Mouse (Mus musculus) R1 (cell line): Measurements from ENCODE around the gene Ank3.
A peak's percentile ranks its signal among the peaks of the same experiment; 100 is the strongest.

ENCODE experiments used
- DNase-seq: peaks from one replicate; pipeline ENCODE4 v3.0.0-alpha.2; 2018; ENCODE audit warnings: low read depth, low spot score

Ank3 gene

DNA sequence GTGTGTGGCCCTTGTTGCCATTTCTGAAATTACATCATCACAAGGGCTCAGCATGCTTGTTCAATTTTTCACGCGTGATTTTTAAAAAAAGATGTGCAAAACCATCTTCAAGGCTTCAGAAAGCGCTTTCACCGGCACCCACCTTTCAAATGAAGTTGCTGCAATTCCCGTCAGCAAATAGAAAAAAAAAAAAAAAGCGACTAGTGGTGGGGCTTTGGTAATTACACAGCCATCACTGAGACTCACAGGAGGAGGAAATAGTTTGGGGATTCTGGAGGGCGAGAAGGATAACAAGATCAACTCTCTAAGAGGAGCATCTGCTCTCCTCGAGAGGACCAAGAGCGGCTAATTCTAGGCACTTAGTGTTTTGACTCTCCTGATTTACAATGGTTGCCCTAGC, 173.4 kb downstream of the Ank3 start:
- peak; percentile 25 for DNase-seq

DNA sequence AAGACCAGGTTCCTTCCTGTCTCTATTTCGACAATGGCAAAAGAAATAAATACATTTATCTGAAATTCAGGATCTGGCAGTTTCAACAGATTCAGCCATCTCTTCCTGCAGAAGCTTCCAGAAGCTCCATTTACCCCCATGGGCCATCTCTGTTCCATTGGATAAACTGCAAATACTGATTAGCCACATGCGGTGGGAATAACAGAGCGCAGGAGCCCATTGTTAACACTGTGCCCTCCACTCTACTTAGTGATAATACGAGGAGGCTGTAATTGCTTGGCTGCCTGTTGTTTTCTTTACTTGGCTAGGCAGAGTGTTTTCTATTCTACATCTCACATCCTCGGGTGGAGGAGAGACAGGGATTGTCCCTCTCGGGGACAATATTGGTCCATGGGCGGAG, 174.5 kb downstream of the Ank3 start:
- DNase-seq, result no peak

DNA sequence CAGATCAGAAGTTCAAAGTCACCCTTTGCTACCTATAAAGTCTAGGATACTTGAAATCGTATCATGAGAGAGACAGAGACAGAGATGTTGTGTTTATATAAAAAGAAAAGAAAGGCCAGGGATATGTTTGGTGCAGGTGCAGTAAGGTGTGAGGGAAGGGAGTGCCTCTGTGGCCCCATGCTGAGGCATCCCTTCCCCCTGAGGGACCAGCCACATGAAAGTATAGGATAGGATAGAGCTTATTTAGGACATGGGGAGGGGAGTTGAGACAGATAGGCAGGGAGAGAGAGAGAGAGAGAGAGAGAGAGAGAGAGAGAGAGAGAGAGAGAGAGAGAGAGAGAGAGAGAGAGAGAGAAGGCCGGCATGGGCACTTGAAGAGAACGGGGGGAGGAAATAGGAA, 175.2 kb downstream of the Ank3 start:
- DNase-seq, result peak; percentile 12

DNA sequence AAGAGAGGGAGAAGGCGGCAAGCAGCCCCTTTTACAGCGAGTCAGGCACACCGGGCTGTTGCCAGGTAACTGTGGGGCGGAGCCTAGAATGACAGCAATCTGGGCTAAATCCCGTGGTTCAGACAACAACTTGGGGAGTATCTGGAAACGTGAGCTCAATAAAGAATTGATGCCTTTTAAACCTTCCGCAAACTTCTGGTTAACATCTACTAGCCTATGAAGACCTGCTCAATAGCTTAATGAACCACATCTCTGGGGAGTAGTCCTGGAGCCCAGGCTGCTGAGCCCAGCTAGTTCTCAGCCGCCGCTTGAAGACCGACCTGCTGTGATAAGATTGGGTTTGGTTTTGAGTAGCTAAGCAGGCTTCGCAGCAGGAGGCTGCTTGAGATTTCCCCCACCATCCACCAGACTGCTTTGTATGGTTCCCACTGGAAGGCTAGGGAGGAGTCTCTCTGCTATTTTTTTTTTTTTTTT, 175.7 kb downstream of the Ank3 start:
- peak; percentile 92 for DNase-seq

DNA sequence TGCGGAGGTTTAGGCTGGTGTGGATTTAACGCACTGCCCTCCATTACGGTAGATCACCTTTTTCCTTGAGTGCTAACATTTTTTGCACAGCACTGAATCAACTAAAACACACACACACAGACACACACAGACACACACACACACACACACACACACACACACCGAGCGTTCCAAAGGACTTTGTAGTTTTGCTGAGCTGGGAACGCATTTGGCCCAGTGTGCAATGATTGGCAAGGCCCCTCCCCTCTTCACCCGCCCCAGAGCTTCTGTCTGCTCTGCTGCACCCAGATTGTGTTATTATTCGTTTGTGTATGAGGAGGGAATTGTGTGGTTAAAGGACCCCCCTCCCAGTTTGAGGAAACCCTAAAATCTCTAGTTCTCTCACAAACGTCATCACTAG, 176.3 kb downstream of the Ank3 start:
- no peak for DNase-seq

DNA sequence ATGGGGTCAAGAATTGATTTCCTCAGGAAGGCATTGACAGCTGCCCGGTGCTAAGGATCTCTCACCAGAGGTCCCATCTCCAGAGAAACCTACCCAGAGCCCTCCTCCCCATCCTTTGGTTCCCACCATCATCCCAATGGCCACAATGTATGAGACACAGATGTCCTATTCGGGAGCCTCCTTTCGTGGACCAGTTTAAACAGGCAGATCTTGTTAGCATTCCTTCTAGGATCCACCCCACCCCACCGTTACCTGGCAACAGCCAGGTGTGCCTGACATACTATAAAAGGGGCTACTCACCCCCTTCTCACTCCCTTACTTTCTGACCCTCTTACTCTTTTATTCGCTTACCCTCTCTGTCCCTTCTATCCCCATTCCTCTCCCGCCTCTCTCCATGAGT, 176.9 kb downstream of the Ank3 start:
- DNase-seq, result peak; percentile 50

DNA sequence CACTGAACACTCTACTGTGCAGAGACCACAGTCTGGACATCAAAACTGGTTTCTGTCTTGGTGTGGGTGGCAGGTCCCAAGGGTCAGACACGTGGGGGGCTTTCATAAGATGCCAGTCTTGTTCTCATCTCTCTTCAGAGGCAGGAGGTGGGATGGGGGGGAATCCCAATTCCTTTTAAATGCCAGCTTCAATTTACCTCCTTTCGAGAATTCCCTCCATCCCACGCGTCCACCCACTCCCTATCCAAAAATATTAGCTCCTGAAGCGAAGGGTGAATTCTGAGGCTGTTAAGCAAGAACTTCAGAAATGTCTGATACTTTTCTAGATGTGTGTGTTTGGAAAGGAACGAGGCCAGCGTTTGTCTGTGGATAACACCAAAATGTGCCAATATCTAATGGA, 177.7 kb downstream of the Ank3 start:
- DNase-seq, result no peak

DNA sequence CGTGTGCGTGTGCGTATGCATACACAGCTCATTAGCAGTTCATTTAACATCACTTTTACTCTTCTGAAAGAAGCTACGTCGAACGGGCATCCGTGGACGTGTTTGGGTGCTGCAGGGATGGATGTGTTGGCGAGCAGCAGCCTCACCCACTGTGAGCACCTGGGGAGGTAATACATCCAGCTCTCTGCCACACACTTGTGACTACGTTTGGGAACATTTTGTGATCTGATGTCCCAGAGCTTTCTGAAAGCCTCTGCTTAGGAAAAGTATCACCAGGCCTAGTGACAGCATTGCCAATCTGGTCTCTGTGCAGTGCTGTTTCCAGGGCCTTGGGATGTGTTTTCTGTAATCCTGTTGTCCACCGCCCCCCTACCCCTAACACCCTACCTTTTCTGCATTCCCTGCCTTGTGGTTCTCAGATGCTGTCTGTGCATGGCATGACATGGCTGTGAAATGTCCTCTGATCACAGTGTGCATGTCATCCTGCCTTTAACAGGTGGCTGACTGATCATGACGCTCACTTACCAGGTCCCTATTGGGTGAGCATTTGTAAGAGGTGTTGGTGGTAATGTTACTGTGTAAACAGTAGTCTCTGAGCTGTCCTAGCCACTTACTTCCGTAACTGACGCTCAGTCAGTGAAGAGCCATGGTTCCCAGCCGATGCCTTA, 178.6 kb downstream of the Ank3 start:
- DNase-seq, result no peak

DNA sequence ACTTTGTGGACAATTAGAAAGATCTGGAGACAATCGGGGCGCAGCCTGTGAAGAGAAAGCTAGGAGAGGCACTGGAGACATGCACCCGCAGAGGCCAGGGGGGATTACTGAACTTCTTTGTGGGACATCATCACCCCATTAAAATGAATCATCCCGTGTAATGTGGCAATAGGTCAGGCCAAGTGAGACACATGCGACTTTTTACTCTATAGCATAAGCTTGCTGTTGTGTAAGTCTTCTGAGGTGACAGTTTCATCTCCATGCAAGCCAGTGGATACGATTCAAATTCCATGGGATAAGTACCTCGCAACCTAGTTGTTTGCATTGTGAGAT, 179.1 kb downstream of the Ank3 start:
- DNase-seq, result no peak

DNA sequence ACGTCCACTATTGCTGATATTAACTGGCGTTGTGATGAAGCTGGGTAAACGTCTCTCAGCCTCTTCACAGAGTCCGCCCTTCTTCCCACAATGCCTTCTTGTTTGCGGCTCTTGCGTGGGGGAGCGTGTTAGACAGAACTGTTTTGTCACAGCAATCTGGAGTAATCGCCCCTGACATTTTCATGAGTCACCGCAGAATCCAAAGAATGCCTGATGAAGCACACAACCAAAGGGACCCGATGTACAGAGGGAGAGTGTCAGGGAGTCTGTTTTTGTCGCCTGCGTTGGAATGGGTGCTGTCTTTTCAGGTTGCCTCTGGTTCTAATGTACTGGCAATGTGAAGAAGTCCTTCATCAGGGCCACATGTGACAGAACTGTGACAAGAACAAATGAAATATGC, 181.0 kb downstream of the Ank3 start:
- no peak for DNase-seq

DNA sequence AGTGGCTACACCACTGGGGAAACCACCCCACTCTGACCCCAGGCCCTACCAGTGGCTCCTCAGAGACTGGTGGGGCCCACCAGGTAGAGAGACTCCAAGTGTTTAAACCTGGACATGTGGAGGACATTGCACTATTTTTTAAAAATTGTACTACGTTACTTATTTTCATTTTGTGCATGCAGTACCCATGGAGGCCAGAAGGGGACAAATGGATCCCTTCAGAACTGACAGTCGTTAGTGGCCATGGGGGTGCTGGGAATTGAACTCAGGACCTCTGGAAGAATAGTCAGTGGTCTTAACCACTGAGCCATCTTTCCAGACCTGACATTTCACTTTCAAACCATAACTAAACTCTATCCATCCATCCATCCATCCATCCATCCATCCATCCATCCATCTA, 183.0 kb downstream of the Ank3 start:
- no peak for DNase-seq

DNA sequence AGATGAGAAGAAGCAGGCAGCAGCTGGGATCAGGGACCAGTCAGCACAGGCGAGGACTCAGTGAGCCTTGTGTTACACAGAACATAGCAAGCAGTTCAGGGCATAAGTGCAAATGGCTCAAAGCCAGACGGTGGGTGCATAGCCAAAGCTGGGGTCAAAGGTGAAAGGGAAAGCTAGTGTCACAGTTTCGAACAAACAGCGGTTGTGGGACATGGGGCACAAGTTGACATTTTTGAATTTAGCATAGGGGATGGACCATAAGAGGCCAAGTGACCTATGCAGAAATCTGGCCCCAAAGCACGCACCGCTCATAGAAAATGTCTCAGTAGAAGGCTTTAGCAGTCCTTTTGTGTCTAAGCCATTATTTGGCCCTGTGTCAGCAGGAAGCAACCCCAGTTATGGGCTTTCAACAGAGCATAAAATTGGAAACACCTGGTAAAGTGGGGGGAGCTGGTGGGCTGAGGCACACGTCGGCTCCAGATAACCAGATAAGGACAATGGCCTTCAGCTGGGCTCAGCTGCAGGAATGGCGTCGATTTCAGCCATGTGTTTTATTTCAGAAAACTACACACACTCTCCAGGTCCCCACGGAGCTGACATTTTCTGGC, 185.4 kb downstream of the Ank3 start:
- no peak for DNase-seq

DNA sequence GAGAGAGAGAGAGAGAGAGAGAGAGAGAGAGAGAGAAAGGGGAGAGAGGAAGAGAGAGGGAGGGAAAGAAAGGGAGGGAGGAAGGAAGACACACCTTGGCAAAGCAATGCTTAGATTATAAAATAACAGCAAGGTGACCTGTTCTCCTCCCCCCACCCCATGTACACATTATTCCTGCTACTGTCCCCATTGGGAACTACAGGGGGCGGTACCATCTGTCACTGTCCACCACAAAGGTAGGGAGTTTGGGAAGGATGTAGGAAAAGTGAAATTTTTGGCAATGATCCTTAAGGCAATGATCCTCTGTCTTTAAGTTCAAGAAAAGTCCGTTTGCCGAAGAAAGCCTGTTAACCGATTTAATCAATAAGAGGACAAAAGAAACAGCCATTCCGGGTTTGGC, 186.0 kb downstream of the Ank3 start:
- DNase-seq, result no peak

DNA sequence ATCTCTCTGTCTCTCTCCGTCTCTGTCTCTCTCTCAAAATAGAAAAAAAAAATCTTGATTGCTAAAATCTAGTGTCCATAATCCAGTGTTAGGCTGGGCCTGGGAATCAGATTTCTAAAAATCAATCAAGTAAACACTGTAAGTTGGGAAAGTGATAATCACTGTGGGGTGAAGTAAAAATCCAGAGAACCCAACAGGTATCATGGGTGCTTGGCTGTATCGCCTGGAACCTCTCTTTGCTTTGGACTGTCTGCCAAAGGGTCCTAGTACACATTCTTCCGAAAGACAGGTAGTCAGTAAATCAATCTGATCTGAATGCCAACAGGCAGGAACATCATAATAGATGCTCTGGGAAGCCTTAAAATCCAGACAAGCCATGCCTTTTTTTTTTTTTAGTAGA, 186.7 kb downstream of the Ank3 start:
- DNase-seq, result no peak

DNA sequence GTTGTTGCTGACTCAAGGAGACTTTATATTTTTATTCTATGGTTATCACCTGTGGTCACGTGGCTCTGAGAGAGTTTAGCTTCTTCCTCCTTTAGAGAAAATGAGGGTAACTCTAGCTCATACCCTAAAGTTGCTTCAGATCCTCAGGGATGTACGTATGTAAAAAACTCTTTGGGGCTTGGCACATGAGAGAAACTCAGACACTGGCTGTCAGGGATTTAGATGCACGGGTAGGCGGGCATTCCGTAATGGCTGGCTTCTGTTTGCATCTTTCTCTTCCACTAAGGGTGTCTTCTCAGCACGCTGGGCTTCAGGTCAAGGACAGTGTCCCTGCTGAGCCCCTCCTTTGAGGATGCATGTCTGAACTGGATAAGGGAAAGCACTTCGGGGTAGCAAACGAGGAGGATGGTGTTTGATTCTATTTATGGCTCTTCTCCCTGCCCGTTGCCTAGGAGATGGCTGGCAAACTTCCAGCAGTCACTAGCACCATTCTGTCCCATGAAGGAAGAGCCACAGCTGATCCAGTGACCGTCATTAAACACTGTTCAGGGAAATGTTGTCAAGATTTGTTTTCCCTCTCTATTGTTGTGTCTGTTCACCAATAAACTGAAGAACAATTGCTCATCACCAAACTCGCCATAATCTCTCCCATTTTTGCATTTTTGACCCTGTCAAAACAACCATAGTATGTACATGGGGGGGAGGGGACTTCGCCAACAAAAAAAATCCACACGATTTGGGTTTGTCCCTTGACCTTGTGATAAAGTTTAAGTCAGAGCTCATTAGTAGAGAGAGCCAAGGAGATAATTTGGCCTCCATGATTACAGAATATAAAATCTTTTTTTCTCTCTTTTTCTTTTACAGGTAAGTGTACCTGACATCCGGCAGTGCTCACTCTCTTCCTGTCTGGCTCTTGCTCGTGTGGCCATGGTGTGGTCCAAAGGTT, 195.9 kb downstream of the Ank3 start:
- DNase-seq, result peak; percentile 89

DNA sequence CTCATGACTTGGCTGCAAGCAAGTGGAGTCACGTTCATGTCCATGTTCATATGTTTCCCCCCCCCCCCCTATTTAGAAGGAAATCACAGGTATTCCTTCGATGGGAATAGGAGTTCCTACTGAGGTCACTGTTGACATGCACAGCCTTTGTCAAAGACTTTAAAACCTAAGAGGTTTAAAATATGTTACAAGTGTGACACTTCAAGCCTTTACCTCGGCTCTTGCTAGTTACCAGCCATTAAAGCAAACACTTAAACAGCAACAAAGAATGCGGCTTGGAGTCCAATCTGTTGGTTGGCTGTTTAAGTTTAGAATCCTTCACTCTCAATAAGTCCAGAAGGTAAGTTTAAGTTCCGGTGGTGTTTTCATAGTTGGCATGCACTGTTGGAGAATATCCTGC, 196.9 kb downstream of the Ank3 start:
- no peak for DNase-seq

DNA sequence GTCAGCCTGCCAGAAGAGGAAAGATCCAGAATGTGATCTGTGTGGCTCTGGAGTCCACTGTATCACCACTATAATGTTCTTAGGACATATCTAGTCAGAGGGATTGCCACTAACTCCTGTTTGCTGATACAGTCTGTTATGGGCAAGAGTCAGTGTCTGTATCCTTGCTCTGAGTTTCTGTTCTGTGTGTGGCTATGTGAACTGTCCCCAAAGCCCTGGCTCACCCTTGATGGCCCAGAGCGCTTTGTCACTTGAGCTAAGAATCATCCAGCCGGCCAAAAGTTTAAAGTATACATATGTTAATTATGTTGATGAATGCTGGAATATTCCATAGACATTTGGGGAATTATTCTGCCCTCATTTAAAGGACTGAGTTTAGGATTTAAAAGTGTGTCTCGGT, 202.9 kb downstream of the Ank3 start:
- no peak for DNase-seq

DNA sequence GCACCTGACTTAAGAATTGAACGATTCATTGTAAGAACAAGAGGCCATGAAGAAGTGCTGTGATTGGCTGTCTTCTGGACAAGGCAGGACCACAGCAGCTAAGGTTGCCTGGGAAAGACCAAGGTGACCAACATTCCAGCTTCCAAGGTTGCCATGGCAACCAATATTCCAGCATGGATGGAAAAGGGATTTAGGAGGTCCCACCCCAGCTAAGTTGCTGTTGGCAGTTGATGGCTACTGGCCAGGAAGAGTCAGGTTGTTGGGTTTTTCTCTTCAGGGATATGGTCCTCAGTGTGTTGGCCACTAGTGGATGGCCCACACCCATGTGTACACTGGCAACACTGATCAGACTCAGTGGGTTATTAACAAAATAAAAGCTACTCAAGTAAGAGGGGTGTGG, 204.1 kb downstream of the Ank3 start:
- DNase-seq, result peak; percentile 25

DNA sequence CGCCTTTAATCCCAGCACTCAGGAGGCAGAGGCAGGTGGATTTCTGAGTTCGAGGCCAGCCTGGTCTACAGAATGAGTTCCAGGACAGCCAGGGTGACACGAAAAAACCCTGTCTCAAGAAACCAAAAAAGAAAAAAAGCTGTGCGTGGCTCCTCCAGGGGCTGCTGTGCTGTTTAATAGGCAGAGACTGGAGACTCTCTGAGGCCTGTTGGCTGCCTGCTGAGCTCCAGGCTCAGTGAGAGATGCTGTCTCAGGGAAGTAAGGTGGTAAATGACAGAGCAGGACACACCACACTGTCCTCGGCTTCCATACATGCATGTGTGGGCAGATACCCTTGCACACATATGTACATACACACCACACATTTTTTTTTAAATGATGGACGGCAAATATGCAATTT, 206.0 kb downstream of the Ank3 start:
- DNase-seq, result no peak

DNA sequence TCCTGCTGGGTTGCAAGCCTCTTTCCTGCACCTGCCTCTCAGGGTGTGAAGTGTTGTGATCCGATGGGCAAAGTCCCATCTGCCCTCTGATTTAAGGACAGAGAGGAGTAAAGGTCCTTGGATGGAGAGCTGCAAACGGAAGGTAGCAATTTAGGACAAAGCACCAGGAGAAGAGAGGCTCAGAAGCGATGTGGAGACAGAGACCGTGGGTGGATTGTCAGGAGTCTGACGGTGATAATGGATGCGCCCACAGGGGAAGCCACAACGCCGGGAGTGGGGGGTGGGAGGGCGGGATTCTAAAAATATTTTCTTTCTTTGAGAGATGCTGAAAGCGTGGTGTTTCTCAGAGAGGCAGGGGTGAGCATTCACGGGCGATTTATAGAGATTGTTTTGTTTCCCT, 206.6 kb downstream of the Ank3 start:
- DNase-seq, result no peak

DNA sequence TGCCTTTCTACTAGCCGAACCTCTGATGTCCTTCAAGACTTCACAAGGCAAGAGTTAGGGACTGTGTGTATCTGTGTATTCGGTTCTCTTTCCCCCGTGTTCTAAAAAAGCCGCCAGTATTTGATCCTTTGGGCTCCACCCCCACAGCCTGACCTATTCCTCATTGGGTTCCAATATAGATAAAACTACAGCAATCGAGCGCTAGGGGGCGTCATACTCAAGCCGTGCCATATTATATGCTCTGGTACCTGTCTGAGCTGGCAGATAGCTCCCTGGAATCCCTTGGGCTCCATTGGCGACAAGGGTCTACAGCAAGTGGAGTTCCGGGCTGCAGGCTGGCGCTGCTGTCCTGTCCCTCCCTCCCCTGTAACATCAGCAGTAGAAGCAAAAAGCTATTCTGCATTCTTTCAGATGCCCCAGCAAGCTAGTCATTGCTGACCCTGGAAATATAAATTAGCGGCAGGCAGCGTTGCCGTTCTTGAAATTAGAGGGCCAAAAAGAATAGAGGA, 209.1 kb downstream of the Ank3 start:
- peak; percentile 66 for DNase-seq

DNA sequence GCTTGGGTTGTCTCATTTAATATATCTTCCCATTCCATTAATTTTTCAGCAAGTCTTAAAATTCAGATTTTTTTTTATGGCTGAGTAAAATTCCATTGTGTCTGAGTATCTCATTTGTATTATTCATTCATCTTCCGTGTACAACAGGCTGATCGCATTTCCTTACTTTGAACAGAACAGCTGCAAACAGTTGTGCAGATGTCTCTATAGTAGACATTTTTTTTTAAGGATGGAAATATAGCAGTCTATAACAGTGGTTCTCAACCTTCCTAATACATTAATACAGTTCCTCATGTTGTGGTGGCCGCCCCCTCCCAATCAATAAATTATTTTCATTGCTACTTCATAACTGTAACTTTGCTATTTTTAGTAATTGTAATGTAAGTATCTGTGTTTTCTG, 212.7 kb downstream of the Ank3 start:
- DNase-seq, result no peak
